Comparison of ENCODE assay signal across 36 mouse cellular contexts in genomic region chr17:27613016-27613415, GRCm38 (mm10). TPM values are rescaled to one million over a fixed set of nuclear protein-coding genes. Genes with fewer than 3 reads are reported as not detected.
A peak's percentile ranks its signal among the peaks of the same experiment; 100 is the strongest.
DNase-seq lines count a peak whose midpoint lies in the region; ATAC-seq and TF ChIP-seq lines count a peak whose summit lies in the region.
"Had no signal": no experiment of that assay in that cellular context is flagged by ENCODE, and none has a peak within 500 bp of the region (broad histone marks: within the 10 kb centered on the region; RNA-seq: fewer than 3 reads in every experiment).

No protein-coding gene starts in this region.

- no peak overlapping the region for H3K4me2 ChIP-seq in embryonic facial prominence, embryonic 13.5 days
- H3K4me2 ChIP-seq in hindbrain, postnatal 0 days (ENCODE audit: low read depth, low read length): no peak overlapping the region
- H3K4me2 ChIP-seq in hindbrain, embryonic 14.5 days (replicated peaks): no peak overlapping the region
- H3K4me2 ChIP-seq: heart, embryonic 15.5 days; limb, embryonic 13.5 days; liver, embryonic 11.5 days; lung, embryonic 15.5 days had no signal

- no peak overlapping the region for H3K27ac ChIP-seq in embryonic facial prominence, embryonic 13.5 days
- no peak overlapping the region for H3K27ac ChIP-seq in embryonic facial prominence, embryonic 10.5 days (replicated peaks)
- H3K27ac ChIP-seq in hindbrain, postnatal 0 days: peak overlapping the region; percentile 16; the same call in 1 of the 2 replicates
- H3K27ac ChIP-seq in hindbrain, embryonic 14.5 days: no peak overlapping the region
- H3K27ac ChIP-seq: heart, embryonic 15.5 days; limb, embryonic 13.5 days; lung, embryonic 15.5 days had no signal

- H3K4me1 ChIP-seq in embryonic facial prominence, embryonic 13.5 days: peaks cover 22% of the 10 kb centered on the region
- H3K4me1 ChIP-seq in embryonic facial prominence, embryonic 10.5 days: peaks cover 27% of the 10 kb centered on the region
- H3K4me1 ChIP-seq in hindbrain, postnatal 0 days (ENCODE audit: insufficient read depth, low read length): peaks cover 19% of the 10 kb centered on the region; the same call in 1 of the 2 replicates
- peaks cover 14% of the 10 kb centered on the region; the same call in 1 of the 2 replicates for H3K4me1 ChIP-seq in hindbrain, embryonic 14.5 days (replicated peaks; ENCODE audit: control insufficient read depth, insufficient read depth, low read length)
- peaks cover 97% of the 10 kb centered on the region for H3K4me1 ChIP-seq in megakaryocyte, embryonic 14.5 days

- no peak for TF ChIP-seq CTCF in hindbrain, postnatal 0 days (IDR thresholded peaks at IDR 0.05; ENCODE audit: low read depth)

- H3K9me3 ChIP-seq in embryonic facial prominence, embryonic 13.5 days: peaks cover 6% of the 10 kb centered on the region
- H3K9me3 ChIP-seq in embryonic facial prominence, embryonic 10.5 days: peaks cover 16% of the 10 kb centered on the region
- no peaks in the 10 kb centered on the region for H3K9me3 ChIP-seq in hindbrain, postnatal 0 days (ENCODE audit: low read length)
- H3K9me3 ChIP-seq in hindbrain, embryonic 14.5 days (ENCODE audit: control insufficient read depth, low read length): no peaks in the 10 kb centered on the region
- H3K9me3 ChIP-seq in megakaryocyte, embryonic 14.5 days: no peaks in the 10 kb centered on the region
- H3K9me3 ChIP-seq: heart, embryonic 15.5 days; lung, embryonic 15.5 days had no signal

- peaks cover 42% of the 10 kb centered on the region for H3K36me3 ChIP-seq in embryonic facial prominence, embryonic 13.5 days
- peaks cover 75% of the 10 kb centered on the region for H3K36me3 ChIP-seq in embryonic facial prominence, embryonic 10.5 days (replicated peaks)
- H3K36me3 ChIP-seq in hindbrain, postnatal 0 days (ENCODE audit: insufficient read depth, low read length): no peaks in the 10 kb centered on the region; the same call in 1 of the 2 replicates
- peaks cover 4% of the 10 kb centered on the region for H3K36me3 ChIP-seq in hindbrain, embryonic 14.5 days (replicated peaks; ENCODE audit: control insufficient read depth, insufficient read depth)
- peaks cover 90% of the 10 kb centered on the region for H3K36me3 ChIP-seq in megakaryocyte, embryonic 14.5 days (replicated peaks; ENCODE audit: low read length)

- WGBS in embryonic facial prominence, embryonic 13.5 days: 82% methylated on average over 4 of the region's 4 CpGs
- 86% methylated on average over 4 of the region's 4 CpGs for WGBS in embryonic facial prominence, embryonic 10.5 days
- 38% methylated on average over 4 of the region's 4 CpGs for WGBS in hindbrain, postnatal 0 days
- 75% methylated on average over 4 of the region's 4 CpGs for WGBS in hindbrain, embryonic 14.5 days

- H3K27me3 ChIP-seq in embryonic facial prominence, embryonic 13.5 days: no peaks in the 10 kb centered on the region
- H3K27me3 ChIP-seq in embryonic facial prominence, embryonic 10.5 days (replicated peaks; ENCODE audit: low read depth, poor library complexity, severe bottlenecking): no peaks in the 10 kb centered on the region
- H3K27me3 ChIP-seq in hindbrain, postnatal 0 days (ENCODE audit: insufficient read depth, low read length): no peaks in the 10 kb centered on the region
- no peaks in the 10 kb centered on the region for H3K27me3 ChIP-seq in hindbrain, embryonic 14.5 days (ENCODE audit: control insufficient read depth, insufficient read depth, low read length)
- no peaks in the 10 kb centered on the region for H3K27me3 ChIP-seq in megakaryocyte, embryonic 14.5 days (replicated peaks)
- H3K27me3 ChIP-seq: CH12.LX; heart, embryonic 15.5 days; limb, embryonic 13.5 days; lung, embryonic 15.5 days had no signal

- no peak overlapping the region for H3K4me3 ChIP-seq in embryonic facial prominence, embryonic 13.5 days
- H3K4me3 ChIP-seq in embryonic facial prominence, embryonic 10.5 days: no peak overlapping the region
- no peak overlapping the region for H3K4me3 ChIP-seq in hindbrain, postnatal 0 days (ENCODE audit: low read length)
- H3K4me3 ChIP-seq in hindbrain, embryonic 14.5 days (replicated peaks; ENCODE audit: low read length): no peak overlapping the region
- peak overlapping the region; percentile 80 for H3K4me3 ChIP-seq in megakaryocyte, embryonic 14.5 days (replicated peaks)
- H3K4me3 ChIP-seq: heart, embryonic 15.5 days; limb, embryonic 13.5 days; lung, embryonic 15.5 days had no signal

- no peak for ATAC-seq in embryonic facial prominence, embryonic 13.5 days (ENCODE audit: insufficient number of reproducible peaks, insufficient read depth, low FRiP score, low TSS enrichment, low read depth)
- ATAC-seq in hindbrain, postnatal 0 days: no peak
- no peak for ATAC-seq in hindbrain, embryonic 14.5 days (ENCODE audit: low FRiP score)
- no peak for ATAC-seq in megakaryocyte, adult 5-6 weeks (ENCODE audit: poor library complexity, severe bottlenecking)
- ATAC-seq: activated CD4-positive, CD25-positive, alpha-beta regulatory T cell, adult 4 months; forebrain, embryonic 16.5 days; inflammation-experienced regulatory T-cells, adult 6 months had no signal

- peak overlapping the region; percentile 40; the same call in 1 of the 2 replicates for H3K9ac ChIP-seq in embryonic facial prominence, embryonic 13.5 days
- H3K9ac ChIP-seq in hindbrain, postnatal 0 days (replicated peaks; ENCODE audit: low read length): no peak overlapping the region
- no peak overlapping the region for H3K9ac ChIP-seq in hindbrain, embryonic 14.5 days
- H3K9ac ChIP-seq: heart, embryonic 15.5 days; limb, embryonic 13.5 days; lung, embryonic 15.5 days had no signal

- peak; percentile 67 for DNase-seq in cerebellum, adult 11-12 months
- no peak for DNase-seq in cerebellum, adult 11 months
- no peak for DNase-seq in embryonic facial prominence, embryonic 10.5 days (ENCODE audit: low spot score)
- DNase-seq in hindbrain, postnatal 0 days (ENCODE audit: low spot score): no peak
- DNase-seq in hindbrain, embryonic 14.5 days (ENCODE audit: low spot score): no peak
- DNase-seq: adrenal gland, adult 2 months; adrenal gland, postnatal 36 days; kidney, adult 2 months; layer of hippocampus, adult 9-11 months; midbrain, embryonic 14.5 days; thymus, adult 2 months; thymus, postnatal 36 days had no signal

RNA-seq across cellular contexts. Expression of gene Nudt3, which starts 10.3 kb away (rescaled TPM):
- 116 and 117 TPM in 2 replicates for polyA plus RNA-seq in embryonic facial prominence, embryonic 13.5 days (2015; fragmentation: Nextera tagmentation; extraction: Ambion mirVana)
- polyA plus RNA-seq in embryonic facial prominence, embryonic 10.5 days (2016; fragmentation: Nextera tagmentation; extraction: Ambion mirVana): 85.5 and 87.8 TPM in 2 replicates
- 252 and 264 TPM in 2 replicates for total RNA-seq in hindbrain, postnatal 0 days (2014; rRNA removed)
- 210 and 220 TPM in 2 replicates for polyA plus RNA-seq in hindbrain, postnatal 0 days (2015; fragmentation: Nextera tagmentation; extraction: Ambion mirVana)
- polyA plus RNA-seq in hindbrain, embryonic 14.5 days (2014; fragmentation: Nextera tagmentation; extraction: Ambion mirVana): 107 and 115 TPM in 2 replicates
- polyA plus RNA-seq in megakaryocyte, embryonic 14.5 days (2012; ENCODE audit: insufficient read depth, low replicate concordance): 157 and 272 TPM in 2 replicates
- total RNA-seq in megakaryocyte, adult 5-6 weeks (2015): 32.3 and 32.9 TPM in 2 replicates
- total RNA-seq in megakaryocyte, adult 5-6 weeks (2017): 91.6 and 93.8 TPM in 2 replicates

RNA-seq across cellular contexts. Expression of gene RPS10-NUDT3, which starts 22.0 kb away (rescaled TPM):
- polyA plus RNA-seq in embryonic facial prominence, embryonic 13.5 days (2015; fragmentation: Nextera tagmentation; extraction: Ambion mirVana): not detected in 2 replicates
- not detected in 2 replicates for polyA plus RNA-seq in embryonic facial prominence, embryonic 10.5 days (2016; fragmentation: Nextera tagmentation; extraction: Ambion mirVana)
- not detected in 2 replicates for total RNA-seq in hindbrain, postnatal 0 days (2014; rRNA removed)
- not detected in 2 replicates for polyA plus RNA-seq in hindbrain, postnatal 0 days (2015; fragmentation: Nextera tagmentation; extraction: Ambion mirVana)
- not detected in 2 replicates for polyA plus RNA-seq in hindbrain, embryonic 14.5 days (2014; fragmentation: Nextera tagmentation; extraction: Ambion mirVana)
- polyA plus RNA-seq in megakaryocyte, embryonic 14.5 days (2012; ENCODE audit: insufficient read depth, low replicate concordance): not detected in 2 replicates
- not detected in 2 replicates for total RNA-seq in megakaryocyte, adult 5-6 weeks (2015)
- total RNA-seq in megakaryocyte, adult 5-6 weeks (2017): not detected in 2 replicates
- total RNA-seq: adrenal gland, adult 2 months; adrenal gland, postnatal 36 days; CH12.LX; ES-E14; left cerebral cortex, adult 18-20 months; left cerebral cortex, postnatal 36 days; megakaryocyte progenitor cell, adult 5-6 weeks; monocyte, adult 5-6 weeks had no signal
- polyA plus RNA-seq: activated CD4-positive, CD25-positive, alpha-beta regulatory T cell, adult 4 months; adrenal gland, adult 2 months; C2C12; embryonic facial prominence, embryonic 11.5 days; forebrain, embryonic 16.5 days; gonadal fat pad, adult 2 months; heart, embryonic 15.5 days; hindbrain, embryonic 11.5 days; inflammation-experienced regulatory T-cells, adult 6 months; kidney, adult 2 months; kidney, embryonic 16.5 days; large intestine, adult 2 months; limb, embryonic 13.5 days; liver, embryonic 11.5 days; liver, embryonic 16.5 days; lung, embryonic 15.5 days; midbrain, embryonic 14.5 days; neural tube, embryonic 14.5 days; thymus, adult 2 months had no signal

RNA-seq across cellular contexts. Expression of gene Rps10, which starts 23.5 kb away (rescaled TPM):
- polyA plus RNA-seq in embryonic facial prominence, embryonic 13.5 days (2015; fragmentation: Nextera tagmentation; extraction: Ambion mirVana): 1,114 and 1,137 TPM in 2 replicates
- 906 and 913 TPM in 2 replicates for polyA plus RNA-seq in embryonic facial prominence, embryonic 10.5 days (2016; fragmentation: Nextera tagmentation; extraction: Ambion mirVana)
- total RNA-seq in hindbrain, postnatal 0 days (2014; rRNA removed): 1,174 and 1,303 TPM in 2 replicates
- polyA plus RNA-seq in hindbrain, postnatal 0 days (2015; fragmentation: Nextera tagmentation; extraction: Ambion mirVana): 497 and 519 TPM in 2 replicates
- 489 and 624 TPM in 2 replicates for polyA plus RNA-seq in hindbrain, embryonic 14.5 days (2014; fragmentation: Nextera tagmentation; extraction: Ambion mirVana)
- polyA plus RNA-seq in megakaryocyte, embryonic 14.5 days (2012; ENCODE audit: insufficient read depth, low replicate concordance): 1,090 and 3,855 TPM in 2 replicates
- 1,486 and 1,560 TPM in 2 replicates for total RNA-seq in megakaryocyte, adult 5-6 weeks (2015)
- 1,634 and 1,837 TPM in 2 replicates for total RNA-seq in megakaryocyte, adult 5-6 weeks (2017)

RNA-seq across cellular contexts. Expression of gene Pacsin1, which starts 42.3 kb away (rescaled TPM):
- polyA plus RNA-seq in embryonic facial prominence, embryonic 13.5 days (2015; fragmentation: Nextera tagmentation; extraction: Ambion mirVana): 5.4 and 7.2 TPM in 2 replicates
- 5.2 and 6.9 TPM in 2 replicates for polyA plus RNA-seq in embryonic facial prominence, embryonic 10.5 days (2016; fragmentation: Nextera tagmentation; extraction: Ambion mirVana)
- 38.3 and 62.9 TPM in 2 replicates for total RNA-seq in hindbrain, postnatal 0 days (2014; rRNA removed)
- polyA plus RNA-seq in hindbrain, postnatal 0 days (2015; fragmentation: Nextera tagmentation; extraction: Ambion mirVana): 80.0 and 85.1 TPM in 2 replicates
- 44.5 and 51.7 TPM in 2 replicates for polyA plus RNA-seq in hindbrain, embryonic 14.5 days (2014; fragmentation: Nextera tagmentation; extraction: Ambion mirVana)
- polyA plus RNA-seq in megakaryocyte, embryonic 14.5 days (2012; ENCODE audit: insufficient read depth, low replicate concordance): 0.36 and 1.00 TPM in 2 replicates
- 0.87 and 1.2 TPM in 2 replicates for total RNA-seq in megakaryocyte, adult 5-6 weeks (2015)
- total RNA-seq in megakaryocyte, adult 5-6 weeks (2017): 0.44 and 0.61 TPM in 2 replicates
- total RNA-seq: megakaryocyte progenitor cell, adult 5-6 weeks; monocyte, adult 5-6 weeks had no signal
- polyA plus RNA-seq: C2C12 had no signal

RNA-seq across cellular contexts. Expression of gene AI413582, which starts 47.5 kb away (rescaled TPM):
- polyA plus RNA-seq in embryonic facial prominence, embryonic 13.5 days (2015; fragmentation: Nextera tagmentation; extraction: Ambion mirVana): 21.2 and 21.4 TPM in 2 replicates
- polyA plus RNA-seq in embryonic facial prominence, embryonic 10.5 days (2016; fragmentation: Nextera tagmentation; extraction: Ambion mirVana): 12.1 and 15.9 TPM in 2 replicates
- 50.2 and 59.6 TPM in 2 replicates for total RNA-seq in hindbrain, postnatal 0 days (2014; rRNA removed)
- polyA plus RNA-seq in hindbrain, postnatal 0 days (2015; fragmentation: Nextera tagmentation; extraction: Ambion mirVana): 92.7 and 95.3 TPM in 2 replicates
- 68.0 and 76.5 TPM in 2 replicates for polyA plus RNA-seq in hindbrain, embryonic 14.5 days (2014; fragmentation: Nextera tagmentation; extraction: Ambion mirVana)
- polyA plus RNA-seq in megakaryocyte, embryonic 14.5 days (2012; ENCODE audit: insufficient read depth, low replicate concordance): 81.1 and 284 TPM in 2 replicates
- 58.0 and 63.8 TPM in 2 replicates for total RNA-seq in megakaryocyte, adult 5-6 weeks (2015)
- total RNA-seq in megakaryocyte, adult 5-6 weeks (2017): 55.4 and 62.9 TPM in 2 replicates
